Mouse (Mus musculus): ENCODE data around the gene B4galnt1. TPM values are rescaled to one million over a fixed set of nuclear protein-coding genes. Genes with fewer than 3 reads are reported as not detected.
"Not testable (repeated sequence)": the region's sequence is repeated elsewhere in the genome, so short reads cannot be mapped to it uniquely, and the experiment has no call there.

B4galnt1 gene
- polyA plus RNA-seq, 1 experiment from 2014 or later: 5.0 TPM

DNA sequence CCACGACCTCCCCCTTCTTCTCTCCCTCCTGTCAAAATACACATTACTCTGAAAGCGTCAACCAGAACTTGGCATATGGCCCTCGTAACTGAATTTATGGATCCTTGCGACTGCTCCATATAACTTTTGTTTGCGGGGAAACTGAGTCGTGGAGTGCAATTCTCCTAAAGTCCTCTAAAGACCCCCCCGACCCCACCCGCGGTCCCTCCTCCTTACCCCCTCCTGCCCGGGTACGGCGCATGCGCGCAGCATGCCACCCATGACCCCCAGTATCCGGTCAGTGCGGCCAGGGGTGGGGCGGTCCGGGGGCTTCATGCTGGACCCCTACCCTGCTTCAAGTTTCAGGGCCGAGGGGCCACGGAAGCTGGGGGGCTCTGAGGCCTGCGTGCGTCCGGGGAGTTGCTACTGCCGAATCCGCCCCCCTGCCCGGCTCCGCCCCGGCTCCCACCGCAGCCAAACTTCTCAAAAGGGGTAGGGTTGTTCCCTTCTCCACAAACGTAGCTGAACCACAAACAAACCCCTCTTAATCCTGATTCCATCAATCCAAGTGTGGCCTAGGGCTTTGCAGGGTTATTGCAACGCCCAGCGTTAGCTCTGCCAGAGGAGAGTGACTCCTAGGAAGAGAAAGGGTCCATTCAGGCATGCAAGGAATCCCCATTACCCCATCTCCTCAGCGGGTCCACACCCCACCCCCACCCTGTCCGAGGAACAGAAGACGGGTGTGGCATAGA is 24.8 kb downstream of the B4galnt1 start, which contains the start of gene Arhgef25:
TSS of gene Arhgef25 (minus strand) at position 433 of the 731 bp plus-strand sequence.
- peaks cover 53% of the 10 kb centered on the region for H3K4me1 ChIP-seq (replicated peaks)
- peak within 1 kb of the TSS; percentile 93 for H3K9ac ChIP-seq (replicated peaks)
- H3K4me2 ChIP-seq: peak within 1 kb of the TSS; percentile 98
- peak within 1 kb of the TSS; percentile 96 for H3K27ac ChIP-seq
- peaks cover 5% of the 10 kb centered on the region; the same call in 1 of the 2 replicates for H3K9me3 ChIP-seq
- ATAC-seq (ENCODE audit: insufficient number of reproducible peaks, insufficient read depth, low FRiP score, low TSS enrichment, low read depth): no peak; the same call in 1 of the 2 replicates
- peaks cover 4% of the 10 kb centered on the region; the same call in 1 of the 2 replicates for H3K27me3 ChIP-seq
- H3K4me3 ChIP-seq (replicated peaks): peak within 1 kb of the TSS; percentile 76
- under 1% methylated on average over 31 of the region's 35 CpGs for WGBS
- peaks cover 55% of the 10 kb centered on the region for H3K36me3 ChIP-seq

DNA sequence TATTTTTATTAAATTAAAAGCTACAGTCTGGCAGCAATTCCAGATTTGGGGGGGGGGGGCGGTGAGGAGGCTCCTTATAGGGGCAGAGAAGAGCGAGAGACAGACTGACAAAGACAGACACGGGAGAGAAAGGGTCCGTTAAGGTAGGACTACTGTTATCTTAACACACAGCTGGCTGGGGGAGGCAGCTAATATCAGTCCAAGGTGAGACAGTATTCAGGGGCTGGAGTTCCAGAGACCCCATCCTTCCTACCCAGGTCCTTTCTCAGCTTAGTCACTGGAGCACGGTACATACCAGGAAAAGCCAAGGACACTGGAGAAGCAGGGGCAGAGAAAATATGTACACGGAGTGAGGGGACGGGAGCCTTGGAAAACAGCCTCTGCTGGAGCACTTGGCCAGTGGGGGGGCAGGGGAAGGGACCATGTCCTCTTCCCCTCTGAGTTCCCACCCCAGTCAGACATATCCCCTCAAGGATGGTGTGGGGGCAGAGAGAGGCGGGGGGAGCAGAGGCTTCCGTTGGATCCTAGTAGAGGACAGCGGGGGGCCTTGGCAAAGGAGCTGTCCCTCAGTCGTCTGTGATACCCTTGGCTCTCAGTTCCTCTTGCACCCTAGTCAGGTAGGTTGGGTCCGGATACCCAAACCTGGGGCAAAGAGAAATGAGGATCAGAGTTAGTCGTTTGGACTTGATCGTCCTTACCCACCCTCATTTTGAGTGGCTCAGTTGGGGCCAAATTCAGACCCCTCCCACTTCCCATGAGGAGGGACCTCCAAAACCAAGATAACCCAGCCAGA is 25.6 kb downstream of the B4galnt1 start:
- WGBS: 49% methylated on average over 13 of the region's 14 CpGs
- H3K4me2 ChIP-seq: peak overlapping the region; percentile 98
- peak overlapping the region; percentile 93 for H3K9ac ChIP-seq (replicated peaks)
- peak overlapping the region; percentile 96 for H3K27ac ChIP-seq
- peaks cover 52% of the 10 kb centered on the region for H3K4me1 ChIP-seq (replicated peaks)
- H3K27me3 ChIP-seq: no peaks in the 10 kb centered on the region
- H3K9me3 ChIP-seq: peaks cover 5% of the 10 kb centered on the region; the same call in 1 of the 2 replicates
- peaks cover 48% of the 10 kb centered on the region for H3K36me3 ChIP-seq
- H3K4me3 ChIP-seq (replicated peaks): peak overlapping the region; percentile 76
- ATAC-seq (ENCODE audit: insufficient number of reproducible peaks, insufficient read depth, low FRiP score, low TSS enrichment, low read depth): no peak

GRCm38 (mm10) chr10:127191191-127192056 is 26.4 kb downstream of the B4galnt1 start:
- Histone ChIP-seq H3K36me3 (peaks cover 39% of the 10 kb centered on the region), H3K9me3 (peaks cover 5% of the 10 kb centered on the region; the same call in 1 of the 2 replicates), H3K4me1 (replicated peaks) (peaks cover 56% of the 10 kb centered on the region), H3K4me3 (replicated peaks) (0 out of 2 replicates have a peak overlapping the region, but pooled peaks have one; percentile 12), H3K9ac (replicated peaks) (no peak overlapping the region), H3K4me2 (no peak overlapping the region), H3K27ac (peak overlapping the region; percentile 96; the same call in 1 of the 2 replicates), H3K27me3 (no peaks in the 10 kb centered on the region)
- WGBS: 77% methylated on average over 19 of the region's 19 CpGs
- no peak for ATAC-seq (ENCODE audit: insufficient number of reproducible peaks, insufficient read depth, low FRiP score, low TSS enrichment, low read depth)

GRCm38 (mm10) chr10:127192057-127192328 is 27.0 kb downstream of the B4galnt1 start:
- ATAC-seq (ENCODE audit: insufficient number of reproducible peaks, insufficient read depth, low FRiP score, low TSS enrichment, low read depth); H3K27me3 ChIP-seq; H3K9me3 ChIP-seq; H3K4me3 ChIP-seq (replicated peaks); H3K4me2 ChIP-seq; H3K9ac ChIP-seq (replicated peaks): not testable (repeated sequence)
- peaks cover 61% of the 10 kb centered on the region for H3K4me1 ChIP-seq (replicated peaks)
- H3K27ac ChIP-seq: 0 out of 2 replicates have a peak overlapping the region, but pooled peaks have one; percentile 23
- peaks cover 34% of the 10 kb centered on the region for H3K36me3 ChIP-seq
- 82% methylated on average over 1 of the region's 1 CpGs for WGBS

GRCm38 (mm10) chr10:127193011-127193410 is 28.0 kb downstream of the B4galnt1 start:
- no peak for ATAC-seq (ENCODE audit: insufficient number of reproducible peaks, insufficient read depth, low FRiP score, low TSS enrichment, low read depth)
- 78% methylated on average over 9 of the region's 9 CpGs for WGBS
- H3K4me2 ChIP-seq: no peak overlapping the region
- H3K27me3 ChIP-seq: no peaks in the 10 kb centered on the region
- H3K36me3 ChIP-seq: peaks cover 37% of the 10 kb centered on the region
- 0 out of 2 replicates have a peak overlapping the region, but pooled peaks have one; percentile 44 for H3K9ac ChIP-seq (replicated peaks)
- peaks cover 54% of the 10 kb centered on the region for H3K4me1 ChIP-seq (replicated peaks)
- H3K27ac ChIP-seq: no peak overlapping the region
- H3K9me3 ChIP-seq: no peaks in the 10 kb centered on the region
- H3K4me3 ChIP-seq (replicated peaks): no peak overlapping the region

DNA sequence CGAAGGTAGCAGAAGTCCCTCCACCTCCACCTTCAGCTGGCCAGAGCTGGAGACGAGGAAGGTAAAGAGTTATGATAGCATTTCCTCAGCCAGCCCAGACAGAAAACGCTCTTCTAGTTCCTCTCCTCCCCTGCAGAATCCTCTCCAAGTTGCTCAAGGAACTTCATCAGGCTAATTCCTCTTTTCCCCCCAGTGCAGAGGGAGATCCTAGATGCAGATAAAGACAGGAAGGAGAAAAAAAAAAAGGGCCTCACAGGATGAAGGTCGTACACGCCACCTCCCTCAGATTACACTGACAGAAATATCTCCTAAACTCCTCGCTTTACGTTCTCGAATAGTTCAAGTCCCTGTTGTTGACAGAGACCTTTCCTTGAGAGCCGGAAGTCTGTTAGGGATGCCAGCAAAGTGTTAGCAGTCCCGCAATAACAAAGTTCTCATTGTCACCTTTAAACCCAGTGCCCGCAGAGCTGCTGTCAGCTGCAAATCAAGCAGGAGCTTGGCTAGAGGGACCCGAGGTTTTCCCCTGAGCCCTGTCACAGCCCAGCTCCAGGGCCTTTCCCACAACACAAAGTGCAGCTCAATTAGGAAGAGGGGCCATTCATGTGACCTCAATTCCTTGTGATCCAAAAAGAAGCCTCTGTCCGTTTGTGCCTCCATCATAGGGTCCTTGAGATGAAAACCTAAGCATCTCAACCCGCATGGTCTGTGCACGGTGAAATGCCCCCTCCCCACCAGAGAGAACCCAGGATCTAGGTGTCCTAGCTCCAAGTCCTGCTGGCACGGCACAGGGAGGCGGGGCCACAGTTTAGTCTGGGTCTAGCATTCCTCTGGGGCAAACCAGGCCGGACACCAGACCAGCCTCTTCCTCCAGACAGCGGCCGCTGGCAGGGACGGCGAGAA is 29.7 kb downstream of the B4galnt1 start:
- Histone ChIP-seq H3K27me3 (no peaks in the 10 kb centered on the region), H3K4me2 (peak overlapping the region; percentile 89), H3K27ac (peak overlapping the region; percentile 94), H3K4me1 (replicated peaks) (peaks cover 44% of the 10 kb centered on the region), H3K36me3 (peaks cover 54% of the 10 kb centered on the region), H3K9me3 (no peaks in the 10 kb centered on the region), H3K4me3 (replicated peaks) (peak overlapping the region; percentile 96), H3K9ac (replicated peaks) (peak overlapping the region; percentile 92)
- WGBS: 15% methylated on average over 22 of the region's 22 CpGs
- 0 out of 2 replicates have a peak, but pooled peaks have one; percentile 4 for ATAC-seq (ENCODE audit: insufficient number of reproducible peaks, insufficient read depth, low FRiP score, low TSS enrichment, low read depth)

GRCm38 (mm10) chr10:127195328-127196129 is 30.5 kb downstream of the B4galnt1 start, which contains the start of gene Dtx3:
Gene Dtx3 (minus strand): TSS chr10:127195728.
- Histone ChIP-seq H3K9ac (replicated peaks) (peak within 1 kb of the TSS; percentile 92), H3K4me2 (peak within 1 kb of the TSS; percentile 89), H3K27ac (peak within 1 kb of the TSS; percentile 94), H3K27me3 (no peaks in the 10 kb centered on the region), H3K4me1 (replicated peaks) (peaks cover 35% of the 10 kb centered on the region), H3K36me3 (peaks cover 61% of the 10 kb centered on the region), H3K4me3 (replicated peaks) (peak within 1 kb of the TSS; percentile 96), H3K9me3 (no peaks in the 10 kb centered on the region)
- peak; percentile 54 for ATAC-seq (ENCODE audit: insufficient number of reproducible peaks, insufficient read depth, low FRiP score, low TSS enrichment, low read depth)
- WGBS: 0% methylated on average over 41 of the region's 47 CpGs

DNA sequence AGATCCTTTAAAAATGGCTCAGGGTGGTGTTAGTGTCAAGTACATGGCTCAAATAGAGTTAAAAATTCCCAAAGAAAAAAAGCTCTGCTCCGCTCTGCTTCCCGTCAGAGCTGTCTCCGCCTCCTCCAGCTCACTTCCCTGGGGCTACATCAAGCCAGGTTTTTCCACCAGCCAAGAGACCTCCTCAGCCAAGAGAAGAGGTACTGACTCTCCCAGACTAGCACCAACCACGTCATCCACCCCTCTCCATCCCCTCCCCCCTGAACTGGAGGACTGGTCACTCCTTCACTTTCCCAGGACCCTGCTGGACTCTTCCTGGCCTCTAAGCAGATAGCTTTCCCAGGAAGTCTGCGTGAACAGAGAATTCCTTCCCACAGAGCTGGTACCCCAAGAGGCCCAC is 31.4 kb downstream of the B4galnt1 start:
- H3K4me1 ChIP-seq (replicated peaks): peaks cover 30% of the 10 kb centered on the region
- H3K27me3 ChIP-seq: no peaks in the 10 kb centered on the region
- peak overlapping the region; percentile 89 for H3K4me2 ChIP-seq
- peak overlapping the region; percentile 92 for H3K9ac ChIP-seq (replicated peaks)
- ATAC-seq (ENCODE audit: insufficient number of reproducible peaks, insufficient read depth, low FRiP score, low TSS enrichment, low read depth): peak; percentile 68
- peak overlapping the region; percentile 96 for H3K4me3 ChIP-seq (replicated peaks)
- peaks cover 55% of the 10 kb centered on the region for H3K36me3 ChIP-seq
- H3K9me3 ChIP-seq: no peaks in the 10 kb centered on the region
- WGBS: 2% methylated on average over 5 of the region's 5 CpGs
- H3K27ac ChIP-seq: peak overlapping the region; percentile 94

DNA sequence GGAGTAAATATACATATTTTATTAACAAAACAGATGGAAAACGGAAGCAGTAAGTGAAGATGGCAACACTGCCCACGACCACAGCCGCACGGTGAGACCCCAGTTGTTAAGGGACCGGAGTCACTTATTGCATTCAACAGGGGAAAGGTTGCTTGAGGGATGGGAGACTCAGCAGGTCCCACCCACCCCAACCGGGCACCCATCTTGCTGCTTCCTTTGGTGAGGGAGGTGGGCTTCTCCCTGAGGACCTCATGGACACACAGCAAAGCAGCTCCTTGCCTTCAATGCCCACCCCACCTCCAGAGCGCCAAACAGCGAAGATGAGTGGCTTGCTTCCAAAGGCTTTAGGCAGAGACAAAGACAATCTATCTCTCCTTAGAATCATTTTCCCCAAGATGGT is 32.1 kb downstream of the B4galnt1 start:
- Histone ChIP-seq H3K4me2 (no peak overlapping the region), H3K9me3 (no peaks in the 10 kb centered on the region), H3K4me1 (replicated peaks) (peaks cover 30% of the 10 kb centered on the region), H3K4me3 (replicated peaks) (no peak overlapping the region), H3K27ac (peak overlapping the region; percentile 30; the same call in 1 of the 2 replicates), H3K9ac (replicated peaks) (no peak overlapping the region), H3K36me3 (peaks cover 54% of the 10 kb centered on the region), H3K27me3 (no peaks in the 10 kb centered on the region)
- ATAC-seq (ENCODE audit: insufficient number of reproducible peaks, insufficient read depth, low FRiP score, low TSS enrichment, low read depth): no peak
- 91% methylated on average over 8 of the region's 8 CpGs for WGBS
